Mouse (Mus musculus): Measurements from ENCODE around the gene Ip6k1.

DNA sequence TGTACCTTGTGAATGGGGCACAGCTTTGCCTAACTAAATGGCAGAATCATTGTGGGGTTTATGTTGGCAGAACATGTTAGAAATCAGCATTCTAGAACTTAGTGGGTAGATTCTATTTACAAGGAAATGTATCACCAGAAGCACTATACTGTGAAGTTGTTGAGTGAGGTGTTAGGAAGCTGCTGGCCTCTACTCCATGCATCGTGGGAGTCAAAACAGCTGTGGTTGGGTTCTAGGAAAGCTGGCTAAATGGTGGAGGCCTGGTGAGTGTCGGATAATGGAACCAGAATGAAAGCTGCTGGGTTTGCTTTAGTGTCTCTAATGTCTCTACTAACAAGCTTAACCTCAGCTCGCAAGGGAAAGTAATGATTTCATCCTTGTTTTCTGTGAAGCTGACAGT is 14.8 kb downstream of the Ip6k1 start:
- TF ChIP-seq POLR2AphosphoS2 (IDR thresholded peaks at IDR 0.05; ENCODE audit: insufficient read length, low read depth), result no peak
- TF ChIP-seq POLR2A (IDR thresholded peaks at IDR 0.05; ENCODE audit: insufficient read length, low read depth), result no peak
- TF ChIP-seq MYOD1 (IDR thresholded peaks at IDR 0.05; ENCODE audit: control insufficient read depth in 1 of 3, insufficient read length in 2 of 3, low read depth in 2 of 3), result no peak
- no peak for TF ChIP-seq E2F4 (IDR thresholded peaks at IDR 0.05; ENCODE audit: insufficient read depth)
- TF ChIP-seq TCF3 (IDR thresholded peaks at IDR 0.05; ENCODE audit: insufficient read length, low read depth), result no peak
- no peak for TF ChIP-seq TCF12 (IDR thresholded peaks at IDR 0.05; ENCODE audit: insufficient read depth, poor library complexity, severe bottlenecking)
- TF ChIP-seq MAX (IDR thresholded peaks at IDR 0.05; ENCODE audit: low read depth), result no peak
- TF ChIP-seq MYOG (IDR thresholded peaks at IDR 0.05; ENCODE audit: control insufficient read depth in 1 of 3, insufficient read depth in 1 of 3, insufficient read length in 2 of 3, low read depth in 2 of 3), result no peak

Measured in myocyte (in vitro differentiated cells).